Mouse (Mus musculus): ENCODE measurements at regions not wholly inside any gene's neighbourhood (a gene's known extent, or its start where the extent isn't known, plus 50 kb on each side); places are given as distances from the start of the nearest gene placed in this dataset.
"Not testable (repeated sequence)": the region's sequence is repeated elsewhere in the genome, so short reads cannot be mapped to it uniquely, and the experiment has no call there.

- Histone ChIP-seq H3K36me3 (ENCODE audit: control insufficient read depth, insufficient read depth) (no peaks in the 10 kb centered on the region), H3K27me3 (ENCODE audit: control insufficient read depth, insufficient read depth, low read depth, low read length) (no peaks in the 10 kb centered on the region), H3K4me2 (ENCODE audit: low read depth, low read length) (no peak overlapping the region), H3K4me3 (ENCODE audit: low read depth, low read length) (no peak overlapping the region), H3K4me1 (ENCODE audit: control insufficient read depth, low read depth, low read length) (no peaks in the 10 kb centered on the region), H3K27ac (ENCODE audit: low read length) (no peak overlapping the region), H3K9ac (ENCODE audit: low read depth, low read length) (no peak overlapping the region), H3K9me3 (replicated peaks; ENCODE audit: control insufficient read depth, low read length) (no peaks in the 10 kb centered on the region)
- no peak for ATAC-seq (ENCODE audit: low read depth)
- WGBS (ENCODE audit: insufficient replicate concordance) = 35% methylated on average over 4 of the region's 4 CpGs
These were observed 181.1 kb downstream of the Csl start for GRCm38 (mm10) chr10:99578366-99578765.

GRCm38 (mm10) chr10:99580191-99580590 is 179.3 kb downstream of the Csl start:
- Histone ChIP-seq H3K4me1 (ENCODE audit: control insufficient read depth, low read depth, low read length) (no peaks in the 10 kb centered on the region), H3K36me3 (ENCODE audit: control insufficient read depth, insufficient read depth) (no peaks in the 10 kb centered on the region), H3K4me3 (ENCODE audit: low read depth, low read length) (no peak overlapping the region), H3K27ac (ENCODE audit: low read length) (no peak overlapping the region), H3K27me3 (ENCODE audit: control insufficient read depth, insufficient read depth, low read depth, low read length) (no peaks in the 10 kb centered on the region), H3K9me3 (replicated peaks; ENCODE audit: control insufficient read depth, low read length) (no peaks in the 10 kb centered on the region), H3K9ac (ENCODE audit: low read depth, low read length) (no peak overlapping the region), H3K4me2 (ENCODE audit: low read depth, low read length) (no peak overlapping the region)
- no peak for ATAC-seq (ENCODE audit: low read depth)
- WGBS (ENCODE audit: insufficient replicate concordance) = 55% methylated on average over 8 of the region's 8 CpGs

GRCm38 (mm10) chr10:99581074-99581473 is 178.4 kb downstream of the Csl start:
- Histone ChIP-seq H3K4me3 (ENCODE audit: low read depth, low read length) (no peak overlapping the region), H3K4me2 (ENCODE audit: low read depth, low read length) (no peak overlapping the region), H3K27me3 (ENCODE audit: control insufficient read depth, insufficient read depth, low read depth, low read length) (no peaks in the 10 kb centered on the region), H3K4me1 (ENCODE audit: control insufficient read depth, low read depth, low read length) (no peaks in the 10 kb centered on the region), H3K36me3 (ENCODE audit: control insufficient read depth, insufficient read depth) (no peaks in the 10 kb centered on the region), H3K27ac (ENCODE audit: low read length) (no peak overlapping the region), H3K9ac (ENCODE audit: low read depth, low read length) (no peak overlapping the region), H3K9me3 (replicated peaks; ENCODE audit: control insufficient read depth, low read length) (no peaks in the 10 kb centered on the region; the same call in 1 of the 2 replicates)
- WGBS (ENCODE audit: insufficient replicate concordance) = 33% methylated on average over 8 of the region's 8 CpGs
- no peak for ATAC-seq (ENCODE audit: low read depth)

DNA sequence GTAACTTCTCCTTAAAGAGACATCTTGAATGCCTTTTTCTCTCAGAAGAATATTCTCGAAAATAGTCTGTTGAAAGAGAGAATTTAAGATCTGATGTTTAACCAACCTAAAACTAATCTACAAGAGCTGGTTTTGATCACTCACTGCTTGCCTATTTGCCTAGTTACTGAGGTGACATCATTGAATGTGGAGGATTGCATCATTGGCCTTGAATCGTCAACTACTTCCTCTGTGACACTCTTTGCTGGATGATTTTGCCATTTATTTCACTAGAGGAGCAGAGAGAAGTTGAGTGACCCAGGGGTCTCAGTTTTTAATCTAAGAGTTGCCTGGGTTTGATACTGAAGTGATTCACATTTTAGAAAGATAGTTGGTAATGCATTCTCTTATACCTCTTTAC is 174.6 kb downstream of the Csl start:
- Histone ChIP-seq H3K9ac (ENCODE audit: low read depth, low read length) (no peak overlapping the region), H3K4me2 (ENCODE audit: low read depth, low read length) (no peak overlapping the region)
- no peak for ATAC-seq (ENCODE audit: low read depth)

GRCm38 (mm10) chr10:99592220-99592619 is 167.2 kb downstream of the Csl start:
- 13% methylated on average over 9 of the region's 9 CpGs for WGBS (ENCODE audit: insufficient replicate concordance)
- H3K4me1 ChIP-seq (ENCODE audit: control insufficient read depth, low read depth, low read length) = no peaks in the 10 kb centered on the region
- no peak overlapping the region for H3K4me2 ChIP-seq (ENCODE audit: low read depth, low read length)
- H3K4me3 ChIP-seq (ENCODE audit: low read depth, low read length) = no peak overlapping the region
- no peak for ATAC-seq (ENCODE audit: low read depth)
- no peak overlapping the region for H3K27ac ChIP-seq (ENCODE audit: low read length)
- no peaks in the 10 kb centered on the region for H3K36me3 ChIP-seq (ENCODE audit: control insufficient read depth, insufficient read depth)
- H3K9ac ChIP-seq (ENCODE audit: low read depth, low read length) = no peak overlapping the region
- H3K27me3 ChIP-seq (ENCODE audit: control insufficient read depth, insufficient read depth, low read depth, low read length) = no peaks in the 10 kb centered on the region
- no peaks in the 10 kb centered on the region; the same call in 1 of the 2 replicates for H3K9me3 ChIP-seq (replicated peaks; ENCODE audit: control insufficient read depth, low read length)

More for the DNA sequence above, 174.6 kb downstream of the Csl start:
- WGBS (ENCODE audit: insufficient replicate concordance) = 30% methylated on average over 2 of the region's 2 CpGs
- no peaks in the 10 kb centered on the region for H3K36me3 ChIP-seq (ENCODE audit: control insufficient read depth, insufficient read depth)
- H3K9me3 ChIP-seq (replicated peaks; ENCODE audit: control insufficient read depth, low read length) = no peaks in the 10 kb centered on the region; the same call in 1 of the 2 replicates
- no peaks in the 10 kb centered on the region for H3K27me3 ChIP-seq (ENCODE audit: control insufficient read depth, insufficient read depth, low read depth, low read length)
- H3K27ac ChIP-seq (ENCODE audit: low read length) = no peak overlapping the region
- no peak overlapping the region for H3K4me3 ChIP-seq (ENCODE audit: low read depth, low read length)
- no peaks in the 10 kb centered on the region for H3K4me1 ChIP-seq (ENCODE audit: control insufficient read depth, low read depth, low read length)

DNA sequence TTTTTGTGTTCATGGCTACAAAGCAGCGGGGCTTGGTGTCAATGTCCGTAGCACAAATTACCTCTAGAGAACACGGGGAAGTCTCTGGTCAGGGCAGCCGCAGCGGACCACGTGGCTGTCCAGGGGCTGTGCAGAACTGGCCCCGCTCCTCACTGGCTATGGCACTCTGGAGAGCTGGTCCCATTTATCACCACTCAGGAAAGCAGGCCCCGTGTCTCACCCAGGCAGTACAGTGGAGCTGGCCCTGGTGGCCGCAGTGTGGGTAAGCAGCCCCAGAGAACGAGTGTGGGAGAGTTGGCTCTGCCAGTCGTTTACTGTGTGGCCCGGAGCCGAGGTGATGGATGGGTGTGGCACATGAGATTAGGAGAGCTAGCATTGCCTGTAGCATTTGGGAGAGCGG is 163.8 kb downstream of the Csl start:
- no peak overlapping the region for H3K4me3 ChIP-seq (ENCODE audit: low read depth, low read length)
- no peaks in the 10 kb centered on the region for H3K36me3 ChIP-seq (ENCODE audit: control insufficient read depth, insufficient read depth)
- no peaks in the 10 kb centered on the region for H3K4me1 ChIP-seq (ENCODE audit: control insufficient read depth, low read depth, low read length)
- no peak for ATAC-seq (ENCODE audit: low read depth)
- H3K27me3 ChIP-seq (ENCODE audit: control insufficient read depth, insufficient read depth, low read depth, low read length) = no peaks in the 10 kb centered on the region
- no peaks in the 10 kb centered on the region; the same call in 1 of the 2 replicates for H3K9me3 ChIP-seq (replicated peaks; ENCODE audit: control insufficient read depth, low read length)
- WGBS (ENCODE audit: insufficient replicate concordance) = 69% methylated on average over 14 of the region's 14 CpGs
- no peak overlapping the region for H3K4me2 ChIP-seq (ENCODE audit: low read depth, low read length)
- no peak overlapping the region for H3K9ac ChIP-seq (ENCODE audit: low read depth, low read length)
- no peak overlapping the region for H3K27ac ChIP-seq (ENCODE audit: low read length)

- 50% methylated on average over 20 of the region's 34 CpGs for WGBS (ENCODE audit: insufficient replicate concordance)
- not testable (repeated sequence) for H3K27ac ChIP-seq (ENCODE audit: low read length); H3K9me3 ChIP-seq (replicated peaks; ENCODE audit: control insufficient read depth, low read length); H3K4me1 ChIP-seq (ENCODE audit: control insufficient read depth, low read depth, low read length); ATAC-seq (ENCODE audit: low read depth); H3K36me3 ChIP-seq (ENCODE audit: control insufficient read depth, insufficient read depth); H3K27me3 ChIP-seq (ENCODE audit: control insufficient read depth, insufficient read depth, low read depth, low read length); H3K9ac ChIP-seq (ENCODE audit: low read depth, low read length)
- Histone ChIP-seq H3K4me2 (ENCODE audit: low read depth, low read length) (peak overlapping the region; percentile 7; the same call in 1 of the 2 replicates), H3K4me3 (ENCODE audit: low read depth, low read length) (peak overlapping the region; percentile 42)
These were observed 160.0 kb downstream of the Csl start for GRCm38 (mm10) chr10:99599142-99600120.

GRCm38 (mm10) chr10:99602331-99602730 is 157.1 kb downstream of the Csl start:
- ATAC-seq (ENCODE audit: low read depth) = no peak
- Histone ChIP-seq H3K9me3 (replicated peaks; ENCODE audit: control insufficient read depth, low read length) (no peaks in the 10 kb centered on the region; the same call in 1 of the 2 replicates), H3K4me1 (ENCODE audit: control insufficient read depth, low read depth, low read length) (no peaks in the 10 kb centered on the region), H3K4me2 (ENCODE audit: low read depth, low read length) (no peak overlapping the region), H3K27ac (ENCODE audit: low read length) (no peak overlapping the region), H3K36me3 (ENCODE audit: control insufficient read depth, insufficient read depth) (no peaks in the 10 kb centered on the region), H3K9ac (ENCODE audit: low read depth, low read length) (no peak overlapping the region), H3K27me3 (ENCODE audit: control insufficient read depth, insufficient read depth, low read depth, low read length) (no peaks in the 10 kb centered on the region), H3K4me3 (ENCODE audit: low read depth, low read length) (no peak overlapping the region)
- 55% methylated on average over 5 of the region's 5 CpGs for WGBS (ENCODE audit: insufficient replicate concordance)

DNA sequence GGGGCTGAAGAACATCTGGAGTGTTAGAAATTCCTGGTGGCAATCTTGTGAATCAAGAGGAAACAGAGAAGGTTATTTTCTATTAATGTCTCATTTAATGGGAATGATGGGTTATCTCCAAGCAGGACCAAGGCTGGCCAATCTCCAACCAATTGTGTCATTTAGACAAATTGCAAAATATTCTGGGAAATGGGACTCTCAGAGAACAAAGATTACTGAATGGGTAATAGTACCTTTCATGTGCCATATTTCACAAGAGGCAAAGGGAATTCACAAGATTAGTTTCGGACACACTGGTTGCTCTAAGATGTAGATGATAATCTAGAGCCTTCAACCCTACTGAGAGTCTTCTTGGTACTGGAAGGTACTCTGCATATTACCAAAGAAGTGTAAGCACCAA is 155.3 kb downstream of the Csl start:
- Histone ChIP-seq H3K27ac (ENCODE audit: low read length) (no peak overlapping the region), H3K4me1 (ENCODE audit: control insufficient read depth, low read depth, low read length) (no peaks in the 10 kb centered on the region), H3K9me3 (replicated peaks; ENCODE audit: control insufficient read depth, low read length) (no peaks in the 10 kb centered on the region), H3K36me3 (ENCODE audit: control insufficient read depth, insufficient read depth) (no peaks in the 10 kb centered on the region), H3K9ac (ENCODE audit: low read depth, low read length) (no peak overlapping the region), H3K27me3 (ENCODE audit: control insufficient read depth, insufficient read depth, low read depth, low read length) (no peaks in the 10 kb centered on the region), H3K4me3 (ENCODE audit: low read depth, low read length) (no peak overlapping the region), H3K4me2 (ENCODE audit: low read depth, low read length) (no peak overlapping the region)
- ATAC-seq (ENCODE audit: low read depth) = no peak
- 49% methylated on average over 1 of the region's 1 CpGs for WGBS (ENCODE audit: insufficient replicate concordance)

Measured in liver, embryonic 16.5 days (tissue).